8 mouse cellular contexts compared by ENCODE assay signal in genomic region chr17:85995727-85996126, GRCm38 (mm10).
DNase-seq lines count a peak whose midpoint lies in the region; ATAC-seq and TF ChIP-seq lines count a peak whose summit lies in the region.

No protein-coding gene starts in this region.

- TF ChIP-seq POLR2A in thymus, adult 2 months (IDR thresholded peaks at IDR 0.05; ENCODE audit: control insufficient read depth, extremely low read depth, insufficient read depth, low read length, poor library complexity): no peak

- peak; percentile 66 for DNase-seq in testis, postnatal 10 days (ENCODE audit: low spot score)
- DNase-seq in testis, postnatal 14 days (ENCODE audit: low spot score): no peak
- peak; percentile 93 for DNase-seq in embryonic facial prominence, embryonic 14.5 days (ENCODE audit: low spot score)
- DNase-seq in layer of hippocampus, postnatal 36 days: peak; percentile 48 to 70
- DNase-seq in ovary, postnatal 14 days (ENCODE audit: low spot score): peak; percentile 46
- no peak for DNase-seq in thymus, adult 2 months
- no peak for DNase-seq in B cell, adult 2 months

- no peak overlapping the region for H3K4me2 ChIP-seq in embryonic facial prominence, embryonic 14.5 days (ENCODE audit: low read depth, low read length)
- no peak overlapping the region for H3K4me2 ChIP-seq in heart, embryonic 13.5 days

- peaks cover 9% of the 10 kb centered on the region for H3K9me3 ChIP-seq in embryonic facial prominence, embryonic 14.5 days (ENCODE audit: control insufficient read depth, low read length)
- peaks cover 17% of the 10 kb centered on the region for H3K9me3 ChIP-seq in heart, embryonic 13.5 days

- peaks cover 21% of the 10 kb centered on the region; the same call in 1 of the 2 replicates for H3K36me3 ChIP-seq in embryonic facial prominence, embryonic 14.5 days (ENCODE audit: control insufficient read depth, insufficient read depth, low read length)
- H3K36me3 ChIP-seq in heart, embryonic 13.5 days: peaks cover 28% of the 10 kb centered on the region
- H3K36me3 ChIP-seq in thymus, adult 2 months (ENCODE audit: control insufficient read depth, insufficient read depth, low read length): no peaks in the 10 kb centered on the region

- H3K4me1 ChIP-seq in embryonic facial prominence, embryonic 14.5 days (ENCODE audit: control insufficient read depth, insufficient read depth, low read length): peaks cover 19% of the 10 kb centered on the region
- H3K4me1 ChIP-seq in heart, embryonic 13.5 days: peaks cover 21% of the 10 kb centered on the region
- no peaks in the 10 kb centered on the region for H3K4me1 ChIP-seq in thymus, adult 2 months (replicated peaks; ENCODE audit: control insufficient read depth, insufficient read depth, low read length)

- no peak overlapping the region for H3K9ac ChIP-seq in embryonic facial prominence, embryonic 14.5 days (ENCODE audit: low read depth, low read length)
- no peak overlapping the region for H3K9ac ChIP-seq in heart, embryonic 13.5 days

- TF ChIP-seq CTCF in thymus, adult 2 months (IDR thresholded peaks at IDR 0.05; ENCODE audit: borderline replicate concordance, control insufficient read depth, extremely low read depth, insufficient read depth, low read length, poor library complexity): no peak

- 61% methylated on average over 2 of the region's 2 CpGs for WGBS in embryonic facial prominence, embryonic 14.5 days
- 49% methylated on average over 2 of the region's 2 CpGs for WGBS in heart, embryonic 13.5 days
- 98% methylated on average over 2 of the region's 2 CpGs for WGBS in thymus, adult 2 months

- ATAC-seq in embryonic facial prominence, embryonic 14.5 days (ENCODE audit: low read depth): peak; percentile 90
- peak; percentile 83 for ATAC-seq in heart, embryonic 13.5 days (ENCODE audit: extremely low read depth, insufficient number of reproducible peaks, low FRiP score, low TSS enrichment)

- H3K27me3 ChIP-seq in embryonic facial prominence, embryonic 14.5 days (replicated peaks; ENCODE audit: control insufficient read depth, insufficient read depth, low read length): no peaks in the 10 kb centered on the region
- H3K27me3 ChIP-seq in heart, embryonic 13.5 days (replicated peaks): no peaks in the 10 kb centered on the region
- no peaks in the 10 kb centered on the region for H3K27me3 ChIP-seq in thymus, adult 2 months (ENCODE audit: control insufficient read depth, insufficient read depth, low read length)

- H3K27ac ChIP-seq in embryonic facial prominence, embryonic 14.5 days (replicated peaks; ENCODE audit: low read depth, low read length): peak overlapping the region; percentile 2; the same call in 1 of the 2 replicates
- peak overlapping the region; percentile 70 for H3K27ac ChIP-seq in heart, embryonic 13.5 days (replicated peaks)
- no peak overlapping the region for H3K27ac ChIP-seq in thymus, adult 2 months (ENCODE audit: control insufficient read depth, insufficient read depth, low read length)

- H3K4me3 ChIP-seq in embryonic facial prominence, embryonic 14.5 days (ENCODE audit: low read depth, low read length): no peak overlapping the region
- H3K4me3 ChIP-seq in heart, embryonic 13.5 days: no peak overlapping the region
- H3K4me3 ChIP-seq in thymus, adult 2 months (ENCODE audit: control insufficient read depth, insufficient read depth, low read length): no peak overlapping the region

Comparison
In these comparisons a context has a peak if more than half of its experiments do, and no peak if none do; other contexts are left out.
1. DNase-seq: peak in testis, postnatal 10 days (single experiment), embryonic facial prominence, embryonic 14.5 days (single experiment), layer of hippocampus, postnatal 36 days (2 of 2) and ovary, postnatal 14 days (single experiment); none in testis, postnatal 14 days (single experiment), thymus, adult 2 months (single experiment) and B cell, adult 2 months (0 of 2).